Mouse (Mus musculus) G1E (cell line): ENCODE results near the gene Actrt2. TPM values are rescaled to one million over a fixed set of nuclear protein-coding genes. Genes with fewer than 3 reads are reported as not detected.

Experiments used
- ATAC-seq: 2 replicates; pipeline ENCODE4 v1.8.0; 2016; ENCODE audit warnings: mild to moderate bottlenecking; ENCODE audit not compliant: insufficient number of reproducible peaks, poor library complexity, low FRiP score, severe bottlenecking; ENCODE audit errors: extremely low read depth
- DNase-seq: peaks from one replicate; pipeline ENCODE4 v3.0.0; 2012; ENCODE audit warnings: low spot score
- H3K27me3 ChIP-seq: 2 replicates; pipeline ENCODE4 v1.6.1; 2012; ENCODE audit warnings: mild to moderate bottlenecking, low read length, inconsistent platforms; ENCODE audit not compliant: insufficient read depth
- H3K36me3 ChIP-seq: replicated peaks from 2 replicates; pipeline ENCODE3; 2012; ENCODE audit warnings: mild to moderate bottlenecking, inconsistent platforms
- H3K4me1 ChIP-seq: 2 replicates; pipeline ENCODE4 v1.6.1; 2012; ENCODE audit warnings: low read depth, low read length, inconsistent platforms, mixed read lengths; ENCODE audit not compliant: insufficient read depth
- H3K4me3 ChIP-seq: 2 replicates; pipeline ENCODE4 v1.5.1; 2012; ENCODE audit warnings: low read depth, mild to moderate bottlenecking, inconsistent platforms, low read length, moderate library complexity, mixed read lengths
- H3K9me3 ChIP-seq: replicated peaks from 2 replicates; pipeline ENCODE4 v1.6.1; 2012; ENCODE audit warnings: inconsistent platforms
- CTCF ChIP-seq: IDR thresholded peaks from 2 replicates; pipeline ENCODE4 v1.5.1; 2012; ENCODE audit warnings: low read depth, low read length, inconsistent platforms, mixed read lengths
- GATA1 ChIP-seq: IDR thresholded peaks from 2 replicates; pipeline ENCODE4 v1.6.1; 2012; ENCODE audit warnings: borderline replicate concordance, low read length, inconsistent platforms, mixed read lengths
- GATA2 ChIP-seq: IDR thresholded peaks from 2 replicates; pipeline ENCODE4 v1.6.1; 2012; ENCODE audit warnings: low read depth, low read length, inconsistent platforms, borderline replicate concordance
- POLR2AphosphoS5 ChIP-seq: IDR thresholded peaks from 2 replicates; pipeline ENCODE4 v1.6.1; 2012; ENCODE audit warnings: low read depth, low read length, inconsistent platforms; ENCODE audit not compliant: insufficient replicate concordance
- TAL1 ChIP-seq: conservative IDR thresholded peaks from 2 replicates; pipeline ENCODE4 v1.6.1; 2012; ENCODE audit warnings: low read depth, low read length, inconsistent platforms, mixed read lengths
- polyA plus RNA-seq: library from polyadenylated mRNA; stranded (reverse); fragments of >175 nt; gene quantifications from 2 replicates; pipeline ENCODE4 v1.2.3, GENCODE M21; 2012
- total RNA-seq, 2 experiments: library from RNA; stranded (forward) in 1 of 2; stranded (reverse) in 1 of 2; fragments of 200-1000 nt in 1 of 2; fragments of >200 nt in 1 of 2; fragmentation: Nextera tagmentation in 1 of 2; gene quantifications; 2 replicates each; pipeline ENCODE4 v1.2.3; 2014 to 2017

The Actrt2 gene
- total and polyA plus RNA-seq, 3 experiments: not detected

DNA sequence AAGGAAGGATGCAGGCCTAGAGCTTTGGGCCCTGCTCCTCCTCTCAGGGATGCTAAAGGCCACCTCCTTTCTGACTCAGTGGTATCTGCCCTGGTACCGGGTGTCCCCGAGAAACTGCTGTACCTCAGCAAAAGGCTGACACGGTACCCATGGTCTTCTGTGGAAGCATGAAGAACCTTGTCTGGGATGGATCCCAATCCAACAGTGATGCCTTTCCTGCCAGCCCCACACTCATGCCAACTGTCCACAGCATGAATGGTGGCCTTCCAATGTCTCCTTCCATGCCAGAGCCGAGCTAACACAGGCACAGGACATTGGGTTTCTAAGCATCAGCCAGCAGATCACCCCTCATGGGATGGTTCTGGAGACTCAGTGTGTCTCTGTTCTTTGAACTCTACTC, 45.1 kb downstream of the Actrt2 start:
- DNase-seq (no peak), ATAC-seq (no peak)
- no peak for TF ChIP-seq TAL1
- no peak for TF ChIP-seq POLR2AphosphoS5
- no peak for TF ChIP-seq GATA2
- TF ChIP-seq CTCF: no peak
- no peak for TF ChIP-seq GATA1
- peaks cover 94% of the 10 kb centered on the region for H3K9me3 ChIP-seq
- no peaks in the 10 kb centered on the region for H3K4me1 ChIP-seq
- no peak overlapping the region for H3K4me3 ChIP-seq
- H3K36me3 ChIP-seq: no peaks in the 10 kb centered on the region
- no peaks in the 10 kb centered on the region for H3K27me3 ChIP-seq

Other genes with a start within 250 kb of the Actrt2 start
- not detected in 2 replicates for gene Prdm16, start 31.0 kb downstream of the Actrt2 start, total RNA-seq (2014; fragmentation: Nextera tagmentation)
- under 0.01 and 0.41 TPM in 2 replicates for gene Prdm16, start 31.0 kb downstream of the Actrt2 start, total RNA-seq (2017)
- not detected in 2 replicates for gene Prdm16, start 31.0 kb downstream of the Actrt2 start, polyA plus RNA-seq
- gene Ttc34, start 169.6 kb upstream of the Actrt2 start, total RNA-seq (2014; fragmentation: Nextera tagmentation): not detected in 2 replicates
- gene Ttc34, start 169.6 kb upstream of the Actrt2 start, total RNA-seq (2017): 0.05 TPM in 1 of 2 replicates, not detected in the other
- not detected in 2 replicates for gene Ttc34, start 169.6 kb upstream of the Actrt2 start, polyA plus RNA-seq
- not detected in 2 replicates for gene Mmel1, start 201.7 kb upstream of the Actrt2 start, total RNA-seq (2014; fragmentation: Nextera tagmentation)
- gene Mmel1, start 201.7 kb upstream of the Actrt2 start, total RNA-seq (2017): 0.22 TPM in 1 of 2 replicates, not detected in the other
- 0.03 and 0.06 TPM in 2 replicates for gene Mmel1, start 201.7 kb upstream of the Actrt2 start, polyA plus RNA-seq
- not detected in 2 replicates for gene Fam213b, start 231.3 kb upstream of the Actrt2 start, total RNA-seq (2014; fragmentation: Nextera tagmentation)
- gene Fam213b, start 231.3 kb upstream of the Actrt2 start, total RNA-seq (2017): not detected in 2 replicates
- not detected in 2 replicates for gene Fam213b, start 231.3 kb upstream of the Actrt2 start, polyA plus RNA-seq